Mouse (Mus musculus) hindbrain, postnatal 0 days (tissue): ENCODE data around the gene Tbl1x. TPM values are rescaled to one million over a fixed set of nuclear protein-coding genes. Genes with fewer than 3 reads are reported as not detected.

Source experiments
- ATAC-seq: fragments of 200-750 bp; cut with Nextera tagmentation; 2 replicates; pipeline ENCODE4 v1.8.0; 2017; ENCODE audit warnings: mild to moderate bottlenecking, moderate TSS enrichment, moderate library complexity
- DNase-seq: peaks from one replicate; pipeline ENCODE4 v3.0.0-alpha.2; 2015; ENCODE audit warnings: low spot score
- H3K27ac ChIP-seq: fragments of 300-500 bp; sonication (generic); 2 replicates; pipeline ENCODE4 v1.5.1; 2014; ENCODE audit warnings: mild to moderate bottlenecking
- H3K27me3 ChIP-seq: fragments of 300-500 bp; sonication (generic); 2 replicates; pipeline ENCODE4 v1.6.1; 2014; ENCODE audit warnings: low read length, mixed read lengths; ENCODE audit not compliant: insufficient read depth
- H3K36me3 ChIP-seq: fragments of 300-500 bp; sonication (generic); 2 replicates; pipeline ENCODE4 v1.6.1; 2014; ENCODE audit warnings: low read length, mixed read lengths; ENCODE audit not compliant: insufficient read depth
- H3K4me1 ChIP-seq: fragments of 300-500 bp; sonication (generic); 2 replicates; pipeline ENCODE4 v1.6.1; 2014; ENCODE audit warnings: antibody characterized with exemption, low read length, mixed read lengths; ENCODE audit not compliant: insufficient read depth
- H3K4me2 ChIP-seq: fragments of 300-500 bp; sonication (generic); 2 replicates; pipeline ENCODE4 v1.6.1; 2014; ENCODE audit warnings: low read depth, mild to moderate bottlenecking, low read length, moderate library complexity, mixed read lengths
- H3K4me3 ChIP-seq: fragments of 300-500 bp; sonication (generic); 2 replicates; pipeline ENCODE4 v1.5.1; 2014; ENCODE audit warnings: low read length
- H3K9ac ChIP-seq: fragments of 300-500 bp; sonication (generic); replicated peaks from 2 replicates; pipeline ENCODE4 v1.6.1; 2014; ENCODE audit warnings: mild to moderate bottlenecking, low read length, moderate library complexity, mixed read lengths
- H3K9me3 ChIP-seq: fragments of 300-500 bp; sonication (generic); 2 replicates; pipeline ENCODE4 v1.6.1; 2016; ENCODE audit warnings: low read length, mixed read lengths
- CTCF ChIP-seq: IDR thresholded peaks from 2 replicates; pipeline ENCODE4 v1.5.1; 2016; ENCODE audit warnings: antibody characterized with exemption, control low read depth, low read depth
- WGBS: fragments of 180-500 bp; shearing (Covaris S2); extraction: QIAGEN DNeasy Blood & Tissue Kit; methylation state at CpG from one replicate; pipeline ENCODE4 v1.1.7; 2014; 5-methylcytosine and 5-hydroxymethylcytosine counted together
- polyA plus RNA-seq: library from polyadenylated mRNA; unstranded; fragments of >200 nt; fragmentation: Nextera tagmentation; extraction: Ambion mirVana; gene quantifications from 2 replicates; pipeline ENCODE4 v1.2.1, GENCODE M21; 2015
- total RNA-seq: library from RNA; depleted of rRNA; stranded (reverse); fragments of >200 nt; gene quantifications from 2 replicates; pipeline ENCODE4 v1.2.3, GENCODE M21; 2014

The Tbl1x gene
- total and polyA plus RNA-seq, 2 experiments from 2014 or later, result 33.4 to 46.7 TPM

DNA sequence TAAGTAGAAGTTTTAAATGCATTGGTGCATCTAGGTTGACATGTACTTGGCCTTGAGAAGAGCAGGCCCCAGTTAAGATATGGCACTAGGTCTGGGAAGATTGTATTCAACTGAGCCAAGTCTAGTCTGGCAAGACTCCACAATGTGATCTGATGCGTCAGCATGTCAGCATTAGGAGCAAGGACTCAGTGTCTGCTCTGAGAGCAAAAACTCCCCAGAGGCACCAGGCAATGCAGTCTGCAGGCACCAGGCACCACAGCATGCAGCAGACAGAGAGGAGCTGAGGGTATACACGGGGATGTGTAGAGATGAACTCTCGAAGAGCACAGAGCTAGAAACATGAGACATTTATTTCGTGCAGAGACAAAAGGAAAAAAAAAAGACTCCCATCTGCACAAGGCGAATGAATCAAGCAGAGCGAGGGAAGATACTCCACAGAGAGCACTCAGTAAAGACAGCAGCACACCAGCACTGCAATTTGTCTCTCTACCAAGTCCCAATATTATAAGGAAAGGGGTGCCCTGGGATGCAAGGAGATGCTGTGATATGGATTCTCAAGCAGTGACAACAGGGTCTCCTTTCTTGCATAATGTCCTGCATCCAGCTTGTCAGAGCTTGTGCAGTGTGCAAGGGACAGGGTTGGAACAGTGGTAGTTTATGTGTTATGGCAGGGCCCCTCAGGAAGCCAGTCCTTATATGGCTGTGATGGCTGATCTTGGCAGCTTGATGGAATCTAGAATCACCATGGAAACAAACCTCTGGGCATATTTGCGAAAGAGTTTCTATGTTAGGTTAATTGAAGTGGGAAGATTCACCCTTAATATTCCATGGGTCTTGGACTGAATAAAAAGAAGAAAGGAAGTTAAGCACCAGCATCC lies 22.7 kb upstream of the Tbl1x start:
- Histone ChIP-seq H3K27ac (peak overlapping the region; percentile 45; the same call in 1 of the 2 replicates), H3K4me1 (no peaks in the 10 kb centered on the region), H3K27me3 (no peaks in the 10 kb centered on the region), H3K36me3 (no peaks in the 10 kb centered on the region), H3K9me3 (no peaks in the 10 kb centered on the region), H3K4me3 (no peak overlapping the region), H3K9ac (no peak overlapping the region), H3K4me2 (no peak overlapping the region)
- 47% methylated on average over 7 of the region's 7 CpGs for WGBS
- peak; percentile 43 for DNase-seq
- ATAC-seq, result peak; percentile 74
- no peak for TF ChIP-seq CTCF

DNA sequence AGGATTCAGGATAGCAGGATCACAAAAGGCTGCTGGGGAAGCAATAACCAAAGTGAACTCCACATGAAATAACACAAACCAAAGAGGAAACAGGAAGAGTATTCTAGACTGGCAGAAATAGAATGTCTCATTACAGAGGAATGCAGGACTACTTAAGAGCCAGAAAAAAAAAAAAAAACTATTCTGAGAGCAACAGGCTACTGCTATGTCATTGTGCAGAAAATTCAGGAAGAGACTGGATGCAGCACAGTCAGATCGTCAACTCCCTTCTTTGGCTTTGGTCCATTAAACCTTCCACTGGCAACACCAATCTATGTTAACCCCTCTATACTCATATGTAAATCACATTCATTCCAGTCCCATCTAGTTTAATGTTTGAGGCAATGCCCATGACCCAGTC lies 20.7 kb upstream of the Tbl1x start:
- Histone ChIP-seq H3K9ac (no peak overlapping the region), H3K9me3 (no peaks in the 10 kb centered on the region), H3K36me3 (no peaks in the 10 kb centered on the region), H3K4me2 (no peak overlapping the region), H3K27me3 (no peaks in the 10 kb centered on the region), H3K4me3 (no peak overlapping the region), H3K4me1 (no peaks in the 10 kb centered on the region), H3K27ac (no peak overlapping the region)
- no peak for DNase-seq
- whole genome bisulfite sequencing, result 42% methylated on average over 1 of the region's 1 CpGs
- no peak for TF ChIP-seq CTCF
- no peak for ATAC-seq

DNA sequence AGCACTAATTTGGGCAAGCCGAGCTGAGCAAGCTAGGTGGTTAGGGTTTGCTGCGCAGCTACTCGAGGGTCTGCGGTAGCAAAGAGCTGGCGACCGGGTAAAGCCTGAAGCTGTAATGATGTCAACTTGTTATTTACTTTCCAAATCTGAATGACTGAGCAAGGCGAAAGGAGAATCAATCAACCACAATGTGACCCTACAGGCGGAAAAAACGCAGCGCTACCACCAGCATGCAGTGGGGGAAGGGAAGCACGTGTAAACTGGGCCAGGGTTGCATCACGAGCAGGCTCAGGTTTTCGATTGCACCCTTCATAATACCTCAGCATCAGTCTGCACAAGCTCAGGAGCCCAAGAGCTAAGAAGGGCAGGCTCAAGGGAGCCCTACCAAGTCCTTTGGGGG lies 1.7 kb upstream of the Tbl1x start:
- Histone ChIP-seq H3K27ac (peak overlapping the region; percentile 90), H3K9me3 (no peaks in the 10 kb centered on the region), H3K27me3 (no peaks in the 10 kb centered on the region), H3K36me3 (no peaks in the 10 kb centered on the region), H3K9ac (peak overlapping the region; percentile 76; the same call in 1 of the 2 replicates), H3K4me2 (peak overlapping the region; percentile 60), H3K4me3 (peak overlapping the region; percentile 65), H3K4me1 (no peaks in the 10 kb centered on the region)
- DNase-seq (peak; percentile 93), ATAC-seq (peak; percentile 85)
- 23% methylated on average over 13 of the region's 13 CpGs for WGBS
- peak; percentile 28 for TF ChIP-seq CTCF

DNA sequence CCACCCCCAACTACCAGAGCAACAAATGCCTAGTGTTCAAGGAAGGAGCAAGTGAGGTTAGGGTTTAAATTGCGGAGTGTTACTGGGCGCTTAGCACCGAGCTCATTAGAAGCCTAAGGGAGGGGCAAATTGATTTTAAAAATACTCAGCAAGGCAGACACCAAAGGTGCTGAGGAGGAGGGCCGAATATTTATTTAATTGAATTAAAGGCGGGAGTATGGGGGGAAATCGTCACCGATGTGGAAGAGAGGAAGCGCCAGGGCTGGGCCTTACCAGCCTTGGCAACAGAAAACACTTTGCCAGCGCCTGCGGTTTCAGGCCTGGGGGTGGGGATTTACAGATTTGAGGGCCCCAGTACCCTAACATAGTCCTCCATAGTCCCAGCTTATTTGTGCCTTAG lies 1.0 kb upstream of the Tbl1x start:
- TF ChIP-seq CTCF, result no peak
- WGBS, result 36% methylated on average over 10 of the region's 10 CpGs

DNA sequence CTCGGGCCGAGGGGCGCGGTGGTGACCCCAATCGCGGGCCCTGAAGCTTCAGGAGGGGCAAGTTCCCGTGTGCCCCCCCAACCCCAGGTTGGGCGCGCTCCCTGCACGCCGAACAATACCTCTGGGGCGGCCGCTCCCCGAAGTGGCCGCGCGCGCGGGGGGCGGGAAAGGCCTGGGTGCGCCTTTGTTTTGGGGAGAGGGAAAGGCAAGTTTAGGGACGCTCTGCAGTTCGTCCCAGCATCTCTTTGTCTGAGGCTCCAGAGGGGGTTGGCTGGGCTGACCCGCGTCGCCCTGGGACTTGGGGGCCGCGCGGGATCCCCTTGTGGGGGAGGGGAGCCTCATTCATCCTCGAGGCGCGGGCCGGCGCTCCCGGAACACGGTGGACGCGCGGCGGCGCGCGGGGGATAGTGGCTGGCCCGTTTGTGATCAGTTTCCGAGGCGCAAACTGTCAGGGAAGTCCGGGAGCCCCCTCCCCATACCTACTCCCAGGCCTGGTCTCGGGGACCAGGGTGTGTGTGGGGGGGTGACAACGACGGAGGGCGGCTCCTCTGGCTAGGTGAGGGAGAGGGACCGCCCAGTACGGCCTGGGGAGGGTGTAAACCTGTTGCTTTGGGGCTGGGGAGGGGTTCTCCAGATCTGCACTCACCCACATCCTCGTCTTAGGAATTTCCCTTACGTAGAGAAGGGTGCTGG lies 634 bp downstream of the Tbl1x start:
- H3K27ac ChIP-seq, result peak overlapping the region; percentile 90
- ATAC-seq, result peak; percentile 9; the same call in 1 of the 2 replicates
- no peak for TF ChIP-seq CTCF
- H3K4me2 ChIP-seq, result peak overlapping the region; percentile 60
- no peaks in the 10 kb centered on the region for H3K36me3 ChIP-seq
- peak overlapping the region; percentile 65 for H3K4me3 ChIP-seq
- H3K4me1 ChIP-seq, result no peaks in the 10 kb centered on the region
- H3K27me3 ChIP-seq, result no peaks in the 10 kb centered on the region
- WGBS, result 32% methylated on average over 46 of the region's 55 CpGs
- H3K9me3 ChIP-seq, result no peaks in the 10 kb centered on the region
- peak; percentile 50 for DNase-seq
- H3K9ac ChIP-seq, result peak overlapping the region; percentile 76

More for the DNA sequence above, 1.0 kb upstream of the Tbl1x start:
- Histone ChIP-seq H3K4me1 (no peaks in the 10 kb centered on the region), H3K9ac (peak overlapping the region; percentile 76), H3K4me3 (peak overlapping the region; percentile 65), H3K27ac (peak overlapping the region; percentile 90), H3K36me3 (no peaks in the 10 kb centered on the region), H3K27me3 (no peaks in the 10 kb centered on the region), H3K4me2 (peak overlapping the region; percentile 60), H3K9me3 (no peaks in the 10 kb centered on the region)
- ATAC-seq, result peak; percentile 24; the same call in 1 of the 2 replicates
- peak; percentile 45 for DNase-seq

DNA sequence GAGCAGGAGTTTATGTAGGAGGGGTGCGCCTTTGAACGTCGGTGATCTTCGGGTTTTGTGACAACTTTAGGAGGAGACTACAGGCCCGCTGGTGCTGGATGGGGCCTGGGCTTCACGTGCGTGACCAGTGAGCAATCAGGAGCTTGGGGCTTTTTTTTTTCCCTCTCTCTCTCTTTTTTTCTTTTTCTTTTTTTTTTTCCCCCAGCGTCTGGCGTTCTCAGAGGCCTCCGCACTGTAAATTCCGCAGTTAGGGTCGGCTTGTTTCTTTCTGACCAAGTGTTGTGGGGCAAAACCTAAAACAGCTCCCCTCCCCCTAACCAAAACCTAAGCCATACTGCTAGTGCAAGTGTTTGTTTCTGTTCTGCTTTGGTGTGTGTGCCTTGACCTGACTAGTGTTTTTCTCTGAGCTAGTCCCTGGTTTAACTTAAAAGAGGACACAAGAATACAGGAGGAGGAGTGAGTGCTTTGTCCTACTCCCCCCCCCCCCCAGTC lies 1.2 kb downstream of the Tbl1x start:
- ATAC-seq (no peak), DNase-seq (no peak)
- H3K36me3 ChIP-seq, result no peaks in the 10 kb centered on the region
- peak overlapping the region; percentile 90 for H3K27ac ChIP-seq
- TF ChIP-seq CTCF, result no peak
- H3K27me3 ChIP-seq, result no peaks in the 10 kb centered on the region
- H3K9me3 ChIP-seq, result no peaks in the 10 kb centered on the region
- H3K9ac ChIP-seq, result peak overlapping the region; percentile 76
- peak overlapping the region; percentile 60 for H3K4me2 ChIP-seq
- 32% methylated on average over 12 of the region's 12 CpGs for WGBS
- peak overlapping the region; percentile 65 for H3K4me3 ChIP-seq
- no peaks in the 10 kb centered on the region for H3K4me1 ChIP-seq
